Mouse (Mus musculus) gastrocnemius, postnatal 10 days (tissue): Measurements from ENCODE around the gene Pex7. TPM values are rescaled to one million over a fixed set of nuclear protein-coding genes. Genes with fewer than 3 reads are reported as not detected.
A peak's percentile ranks its signal among the peaks of the same experiment; 100 is the strongest.
"Not testable (repeated sequence)": the region's sequence is repeated elsewhere in the genome, so short reads cannot be mapped to it uniquely, and the experiment has no call there.

Experiments
- DNase-seq: peaks from one replicate; pipeline ENCODE4 v3.0.0; 2021; ENCODE audit warnings: mixed read lengths
- total RNA-seq, 2 experiments: library from RNA; stranded (reverse); gene quantifications; 2 replicates each; pipeline ENCODE4 v1.2.3; 2021

Gene Pex7
- total RNA-seq, 2 experiments from 2014 or later = 13.6 to 13.9 TPM

DNA sequence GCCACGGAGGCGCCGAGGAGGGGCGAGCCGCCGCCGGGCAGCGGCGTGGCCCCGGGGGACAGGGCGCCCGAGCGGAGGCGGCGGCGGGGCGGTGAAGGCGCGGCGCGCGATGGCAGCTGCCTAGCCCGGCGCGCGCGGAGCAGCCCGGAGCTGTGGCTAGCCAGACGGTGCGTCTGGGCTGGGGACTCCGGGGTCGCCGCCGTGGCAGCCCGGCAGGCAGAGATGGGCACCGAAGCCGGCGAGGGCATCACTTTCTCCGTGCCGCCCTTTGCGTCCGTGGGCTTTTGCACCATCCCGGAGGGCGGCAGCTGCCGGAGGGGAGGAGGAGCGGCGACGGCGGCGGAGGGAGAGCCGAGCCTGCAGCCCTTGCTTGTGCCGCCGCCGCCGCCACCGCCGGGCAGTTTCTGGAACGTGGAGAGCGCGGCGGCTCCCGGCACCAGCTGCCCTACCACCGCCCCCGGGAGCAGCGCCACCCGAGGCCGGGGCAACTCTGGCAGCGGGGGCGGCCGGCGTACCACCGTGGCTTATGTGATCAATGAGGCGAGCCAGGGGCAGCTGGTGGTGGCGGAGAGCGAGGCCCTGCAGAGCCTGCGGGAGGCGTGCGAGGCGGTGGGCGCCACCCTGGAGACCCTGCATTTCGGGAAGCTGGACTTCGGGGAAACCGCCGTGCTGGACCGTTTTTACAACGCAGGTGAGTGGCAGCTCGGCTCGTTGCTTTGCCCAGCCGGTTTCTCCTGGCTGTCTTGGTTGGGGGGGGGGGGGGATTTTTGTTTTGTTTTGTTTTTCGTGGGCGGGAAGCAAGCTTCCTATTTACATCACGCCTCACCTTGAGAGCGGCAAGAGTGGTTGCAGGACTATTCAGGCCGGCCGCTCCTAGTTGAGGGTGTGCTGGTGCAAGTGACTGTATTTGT lies 27.1 kb upstream of the Pex7 start, which contains the start of gene Map3k5:
Gene Map3k5, plus strand, starts transcription at position 89 of the 911 bp plus-strand sequence.
- peak; percentile 53 for DNase-seq

DNA sequence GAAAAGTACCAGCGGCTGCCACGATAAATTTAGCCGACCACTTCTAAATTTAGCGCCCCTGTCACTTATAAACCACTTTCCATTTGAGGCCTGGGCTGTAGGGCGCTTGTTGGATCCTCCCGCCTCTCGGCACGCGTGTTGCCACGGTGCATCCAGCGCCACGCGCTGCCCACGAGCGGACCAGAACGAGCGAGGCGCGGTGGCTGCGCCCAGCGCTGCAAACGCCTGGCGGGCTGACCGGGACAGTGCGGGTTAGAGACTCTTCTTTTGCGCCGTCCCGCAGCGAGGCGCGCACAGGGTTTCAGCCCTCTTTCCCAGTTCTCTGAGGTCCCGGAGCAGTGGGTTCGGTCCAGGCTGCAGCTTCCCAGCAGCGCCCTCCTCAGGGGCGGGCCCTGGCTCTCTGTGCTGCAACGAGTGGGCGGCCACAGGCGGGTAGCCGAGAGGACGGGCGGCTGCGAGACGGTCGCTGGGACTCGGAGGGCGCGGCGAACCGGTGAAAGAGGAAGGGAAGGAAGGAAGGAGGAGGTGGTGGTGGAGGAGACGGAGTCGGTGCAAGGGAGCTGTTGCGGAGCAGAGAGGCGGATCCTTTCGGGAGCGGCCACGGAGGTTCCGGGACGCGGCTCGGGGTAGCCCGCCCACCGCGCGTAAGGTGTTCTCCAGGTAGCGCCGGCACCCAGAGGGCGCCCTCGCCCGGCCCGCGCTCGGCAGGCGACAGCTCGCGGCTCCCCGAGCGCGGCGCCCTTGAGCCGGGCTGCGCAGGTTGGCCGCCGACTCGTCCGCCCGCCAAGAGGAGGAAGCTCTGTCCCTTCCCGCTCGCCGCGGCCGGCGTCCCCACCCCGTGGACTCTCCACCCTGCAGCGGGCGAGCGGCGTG lies 26.3 kb upstream of the Pex7 start:
- DNase-seq = peak; percentile 76

DNA sequence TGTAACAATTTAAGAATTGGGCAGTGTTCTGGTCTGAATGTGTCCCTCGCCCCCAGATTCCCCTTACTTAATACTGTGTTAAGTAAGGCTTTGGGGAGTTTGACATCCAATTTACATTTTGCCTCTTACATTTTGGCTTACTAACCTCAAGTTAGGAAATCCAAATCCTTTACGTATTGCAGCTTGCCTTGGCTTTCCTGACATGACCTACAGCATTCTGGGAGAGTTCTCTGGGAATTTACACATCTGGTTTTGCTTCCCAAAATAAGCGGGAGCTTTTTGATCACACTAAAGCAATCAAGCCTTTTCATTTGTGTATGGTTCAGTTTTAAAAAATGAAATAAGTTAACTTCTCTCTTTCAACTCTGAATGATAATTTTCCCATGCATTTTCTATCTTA lies 25.5 kb upstream of the Pex7 start:
- no peak for DNase-seq

- no peak for DNase-seq
These were observed 20.7 kb upstream of the Pex7 start for GRCm38 (mm10) chr10:19928205-19928604.

- not testable (repeated sequence) for DNase-seq
These were observed 19.0 kb upstream of the Pex7 start for GRCm38 (mm10) chr10:19926391-19926897.

GRCm38 (mm10) chr10:19924256-19924655 lies 16.8 kb upstream of the Pex7 start:
- no peak for DNase-seq

DNA sequence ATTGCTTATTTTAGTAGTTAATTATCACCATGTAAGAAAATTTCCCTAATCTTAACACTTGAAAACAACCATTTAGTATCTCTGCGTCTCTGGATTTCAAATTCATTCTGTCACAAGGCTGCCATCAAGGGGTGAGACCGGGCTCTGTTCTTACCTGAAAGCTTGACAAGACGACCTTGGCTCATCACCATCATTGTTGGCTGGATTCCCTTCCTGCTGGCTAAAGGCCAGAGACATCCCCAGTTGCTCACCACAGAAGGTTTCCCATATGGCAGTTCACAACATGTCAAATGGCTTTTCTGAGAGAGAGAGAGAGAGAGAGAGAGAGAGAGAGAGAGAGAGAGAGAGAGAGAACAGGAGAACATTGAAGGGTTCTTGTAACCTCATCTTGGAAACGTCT lies 14.9 kb upstream of the Pex7 start:
- no peak for DNase-seq

DNA sequence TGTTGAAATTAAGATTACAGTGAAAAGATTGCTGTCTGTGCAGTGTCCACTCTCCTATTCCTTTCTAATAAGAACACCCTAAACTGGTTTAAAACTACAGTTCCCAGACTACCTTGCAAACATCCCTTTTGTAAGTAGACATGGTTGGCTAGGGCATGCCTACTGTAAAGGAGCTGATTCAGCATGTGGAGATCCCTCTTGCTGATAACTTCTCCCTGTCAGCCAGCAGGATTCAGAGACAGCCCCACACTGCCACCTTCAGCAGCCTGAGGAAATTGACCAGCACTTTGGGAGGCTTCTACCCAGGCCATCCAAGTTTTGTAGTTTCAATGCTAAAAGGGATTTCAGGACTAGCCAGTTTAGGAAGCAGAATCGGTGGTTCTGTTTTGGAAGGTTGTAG lies 7.8 kb upstream of the Pex7 start:
- peak; percentile 44 for DNase-seq

DNA sequence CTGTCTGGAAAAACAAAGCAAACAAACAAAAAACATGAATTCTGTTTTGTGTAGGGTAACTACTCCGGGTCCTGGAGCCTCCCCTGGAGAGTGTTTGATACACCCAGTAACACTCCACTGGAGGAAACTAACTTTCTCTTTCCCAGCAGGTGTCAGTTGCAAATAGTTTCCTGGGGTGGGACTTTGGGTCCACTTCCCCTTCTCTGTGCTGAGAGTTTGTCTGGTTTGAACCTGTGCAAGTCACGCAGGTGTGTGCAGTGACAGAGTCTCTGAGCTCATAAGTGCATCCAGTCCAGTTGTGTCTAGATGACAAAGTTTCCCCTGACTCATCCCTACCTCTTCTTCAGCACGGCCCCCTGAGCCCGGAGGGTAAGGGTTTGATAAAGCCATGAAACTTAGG lies 6.3 kb upstream of the Pex7 start:
- DNase-seq = no peak

DNA sequence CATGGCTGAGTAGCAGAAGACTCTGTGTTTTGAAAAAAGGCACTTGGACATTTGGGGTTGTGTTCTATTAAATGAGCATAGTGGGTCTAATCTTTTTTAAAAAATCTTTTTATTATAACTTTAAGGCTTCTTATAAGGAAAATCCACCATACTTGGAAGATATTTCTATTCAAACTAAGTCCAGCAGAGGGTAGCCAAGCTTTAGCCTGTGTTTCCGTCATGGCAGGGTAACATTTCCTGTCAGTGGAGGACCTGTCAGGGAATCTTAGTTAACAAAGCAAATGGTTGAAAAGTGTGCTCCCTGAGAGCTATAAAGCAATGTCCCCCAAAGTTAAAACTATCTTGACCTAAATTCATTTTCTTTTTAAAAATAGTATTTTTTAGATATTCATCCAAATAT lies 4.1 kb upstream of the Pex7 start:
- DNase-seq = no peak

GRCm38 (mm10) chr10:19910516-19910915 lies 3.0 kb upstream of the Pex7 start:
- no peak for DNase-seq

DNA sequence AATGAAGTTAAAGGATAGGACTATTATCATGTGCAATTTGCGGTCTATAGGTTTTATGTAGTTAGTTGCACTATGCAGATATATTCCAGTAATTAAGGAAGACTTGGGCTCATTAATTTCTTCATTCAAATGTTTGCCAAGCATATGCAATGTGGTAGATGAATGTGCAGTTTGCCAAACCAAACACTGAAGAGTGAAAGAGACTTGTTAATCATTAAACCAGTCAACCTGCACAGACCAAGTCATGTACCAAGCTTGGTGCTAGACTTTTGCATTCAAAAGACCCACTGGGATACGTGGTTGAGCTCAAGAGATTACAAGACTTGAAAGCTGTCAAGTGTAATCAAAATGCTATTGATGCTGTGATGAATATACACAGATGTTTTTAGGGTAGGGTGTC lies 587 bp upstream of the Pex7 start:
- no peak for DNase-seq

DNA sequence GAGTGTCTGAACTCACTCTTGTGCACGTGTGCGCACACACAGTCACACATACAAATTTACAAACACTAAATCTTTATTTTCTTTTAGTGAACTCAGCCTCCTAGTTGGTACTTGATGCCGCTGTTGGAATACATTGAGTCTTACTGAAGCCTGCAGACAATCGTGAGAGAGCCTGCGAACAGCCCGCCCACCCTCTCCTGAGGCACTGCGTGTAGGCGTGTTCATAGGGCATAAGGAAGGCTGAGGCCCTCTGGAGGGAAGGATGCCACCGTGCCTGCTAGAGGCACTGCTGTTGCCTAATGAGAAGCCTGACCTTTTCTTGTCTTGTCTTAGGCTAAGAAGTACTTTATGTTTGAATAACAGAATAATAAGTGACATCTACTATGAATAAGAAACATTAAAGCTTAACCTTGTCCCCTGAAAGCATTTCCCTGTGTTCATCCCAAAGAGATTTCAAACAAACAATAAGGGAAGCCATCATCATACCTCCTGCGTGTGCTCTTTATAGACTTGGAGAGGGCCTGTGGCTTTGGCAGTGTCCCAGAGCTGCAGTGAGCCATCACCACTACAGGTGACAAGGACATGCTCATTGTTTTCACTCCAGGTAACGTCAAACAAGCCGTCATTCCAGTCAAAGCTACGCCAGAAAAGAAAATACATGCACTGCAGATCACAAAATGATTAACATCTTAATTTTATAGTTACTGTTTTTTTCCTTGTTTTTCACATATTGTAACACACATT lies 3.2 kb downstream of the Pex7 start:
- DNase-seq = no peak

GRCm38 (mm10) chr10:19901992-19902391 lies 5.5 kb downstream of the Pex7 start:
- DNase-seq = no peak

DNA sequence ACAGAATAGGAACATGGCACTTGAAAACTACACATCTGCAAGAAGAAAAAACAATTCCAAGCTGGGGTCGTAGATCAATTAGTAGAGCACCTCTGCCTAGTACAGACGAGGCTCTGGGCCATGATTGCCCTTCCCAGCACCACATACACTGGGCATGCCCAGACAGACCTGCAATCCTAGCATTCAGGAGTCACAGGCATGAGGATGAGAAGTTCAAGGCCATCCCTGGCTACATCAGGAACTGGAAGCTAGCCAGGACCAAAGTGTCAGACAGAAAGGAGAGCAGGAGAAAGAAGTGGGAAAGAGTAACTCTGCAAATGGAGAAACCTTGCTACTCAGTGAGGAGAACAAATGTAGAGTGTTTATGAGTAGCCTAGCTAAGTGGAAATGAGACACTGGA lies 7.3 kb downstream of the Pex7 start:
- no peak for DNase-seq

- peak; percentile 26 for DNase-seq
These were observed 13.5 kb downstream of the Pex7 start for GRCm38 (mm10) chr10:19893976-19894375.

GRCm38 (mm10) chr10:19893146-19893545 lies 14.3 kb downstream of the Pex7 start:
- no peak for DNase-seq

- no peak for DNase-seq
These were observed 15.8 kb downstream of the Pex7 start for GRCm38 (mm10) chr10:19891686-19892085.

- DNase-seq = no peak
These were observed 17.6 kb downstream of the Pex7 start for GRCm38 (mm10) chr10:19889908-19890307.

GRCm38 (mm10) chr10:19886249-19886648 lies 21.2 kb downstream of the Pex7 start:
- DNase-seq = no peak

DNA sequence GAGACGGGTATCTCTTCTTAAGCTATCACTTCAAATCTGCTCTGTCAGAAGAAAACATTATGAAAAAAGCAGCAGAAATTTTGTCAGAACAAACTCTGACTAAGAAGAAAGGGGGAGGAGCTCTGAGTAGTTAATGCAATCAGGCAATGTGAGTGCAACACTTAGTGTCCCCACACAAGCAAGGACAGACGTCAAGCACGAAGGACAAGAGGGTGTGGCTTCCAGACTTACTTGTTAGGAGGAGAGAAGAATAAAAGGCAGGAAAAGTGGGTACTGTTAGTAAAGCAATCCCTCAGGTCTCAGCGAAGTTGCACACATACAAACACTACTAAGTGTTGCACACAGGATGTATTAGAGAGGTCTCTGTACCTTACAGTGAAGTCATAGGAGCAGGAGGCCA lies 23.1 kb downstream of the Pex7 start:
- DNase-seq = no peak

DNA sequence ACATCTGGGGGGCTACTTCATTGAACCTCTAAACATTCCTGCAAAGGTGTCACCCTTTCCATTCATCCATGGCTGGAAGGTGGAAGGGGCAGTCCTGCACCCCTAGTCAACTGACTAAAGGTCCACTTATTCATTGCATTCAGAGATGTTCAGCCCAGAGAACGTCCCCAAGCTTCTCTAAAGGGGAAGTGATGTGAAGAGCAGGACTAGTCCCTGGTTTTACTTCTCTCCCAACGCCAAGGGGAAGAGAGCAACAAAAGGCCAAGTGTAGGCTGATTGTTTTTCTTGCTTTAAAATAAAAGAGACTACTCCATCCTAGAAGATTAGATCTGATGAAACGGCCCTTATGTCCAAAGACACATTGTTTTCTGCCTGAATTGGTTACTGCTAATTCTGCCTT lies 27.1 kb downstream of the Pex7 start:
- DNase-seq = no peak
